Mouse (Mus musculus) CH12.LX (cell line): ENCODE measurements at regions not wholly inside any gene's neighbourhood (a gene's known extent, or its start where the extent isn't known, plus 50 kb on each side); places are given as distances from the start of the nearest gene placed in this dataset.

Experiments
- DNase-seq: peaks from one replicate; pipeline ENCODE4 v3.0.0-alpha.2; 2013; ENCODE audit errors: extremely low read depth
- H3K27ac ChIP-seq: 2 replicates; pipeline ENCODE4 v1.5.1; 2012; ENCODE audit warnings: low read depth, mild to moderate bottlenecking, control low read depth, moderate library complexity; ENCODE audit not compliant: insufficient read depth
- H3K27me3 ChIP-seq: replicated peaks from 2 replicates; pipeline ENCODE3; 2012; ENCODE audit warnings: inconsistent platforms
- H3K36me3 ChIP-seq, 2 experiments: replicated peaks in 1 of 2; 2 replicates each; pipeline versions ENCODE3 to v1.6.1; 2012; ENCODE audit warnings: inconsistent platforms in 1 of 2, low read length in 1 of 2, mild to moderate bottlenecking in 1 of 2, mixed read lengths in 1 of 2, moderate library complexity in 1 of 2; ENCODE audit not compliant: control insufficient read depth in 1 of 2, insufficient read depth in 1 of 2
- H3K4me1 ChIP-seq, 2 experiments: 2 replicates each; pipeline ENCODE4 v1.6.1; 2012; ENCODE audit warnings: inconsistent platforms in 1 of 2, moderate library complexity in 1 of 2; ENCODE audit not compliant: insufficient read depth in 2 of 2, control insufficient read depth in 1 of 2
- H3K4me2 ChIP-seq: 2 replicates; pipeline ENCODE4 v1.6.1; 2012; ENCODE audit warnings: low read depth, mild to moderate bottlenecking, control low read depth; ENCODE audit not compliant: poor library complexity, insufficient read depth, severe bottlenecking
- H3K4me3 ChIP-seq, 3 experiments: fragments of 150-350 bp in 1 of 3; sonication (generic) in 1 of 3; replicated peaks in 1 of 3; 2 replicates each; pipeline versions ENCODE3 to v1.5.1; 2011 to 2012; ENCODE audit warnings: low read depth in 2 of 3, low read length in 2 of 3, mild to moderate bottlenecking in 2 of 3, moderate library complexity in 2 of 3, control low read depth in 1 of 3, improper control_type of control experiment in 1 of 3, inconsistent platforms in 1 of 3, mixed read lengths in 1 of 3; ENCODE audit not compliant: poor library complexity in 1 of 3
- H3K79me2 ChIP-seq: replicated peaks from 2 replicates; pipeline ENCODE4 v1.6.1; 2012; ENCODE audit warnings: mild to moderate bottlenecking, moderate library complexity; ENCODE audit not compliant: control insufficient read depth, poor library complexity, insufficient read depth, severe bottlenecking; ENCODE audit errors: extremely low read depth
- H3K9ac ChIP-seq: 2 replicates; pipeline ENCODE4 v1.6.1; 2012; ENCODE audit warnings: low read depth, mild to moderate bottlenecking, control low read depth, moderate library complexity; ENCODE audit not compliant: insufficient read depth
- H3K9me3 ChIP-seq: replicated peaks from 2 replicates; pipeline ENCODE3; 2012; ENCODE audit warnings: low read length, inconsistent platforms, mixed read lengths
- BHLHE40 ChIP-seq: IDR thresholded peaks from 2 replicates; pipeline ENCODE4 v1.6.1; 2011; ENCODE audit warnings: mild to moderate bottlenecking, low read depth, low read length, improper control_type of control experiment
- CHD1 ChIP-seq: IDR thresholded peaks from 2 replicates; pipeline ENCODE4 v1.6.1; 2012; ENCODE audit warnings: low read depth, low read length, improper control_type of control experiment, inconsistent platforms
- CHD2 ChIP-seq: IDR thresholded peaks from 2 replicates; pipeline ENCODE4 v1.6.1; 2011; ENCODE audit warnings: low read length, improper control_type of control experiment
- ELF1 ChIP-seq: IDR thresholded peaks from 2 replicates; pipeline ENCODE4 v1.6.1; 2014; ENCODE audit warnings: low read depth, mild to moderate bottlenecking, inconsistent platforms, low read length, improper control_type of control experiment
- EP300 ChIP-seq: IDR thresholded peaks from 2 replicates; pipeline ENCODE4 v1.6.1; 2011; ENCODE audit warnings: low read length, improper control_type of control experiment
- IRF4 ChIP-seq: IDR thresholded peaks from 2 replicates; pipeline ENCODE4 v1.6.1; 2014; ENCODE audit warnings: low read depth, mild to moderate bottlenecking, inconsistent platforms, low read length, improper control_type of control experiment
- JUN ChIP-seq: IDR thresholded peaks from 2 replicates; pipeline ENCODE4 v1.6.1; 2011; ENCODE audit warnings: low read depth, mild to moderate bottlenecking, low read length, improper control_type of control experiment, moderate library complexity; ENCODE audit not compliant: insufficient read depth
- KAT2A ChIP-seq: IDR thresholded peaks from 2 replicates; pipeline ENCODE4 v1.6.1; 2012; ENCODE audit warnings: low read length, improper control_type of control experiment, inconsistent platforms; ENCODE audit not compliant: insufficient replicate concordance
- MAFK ChIP-seq: IDR thresholded peaks from 2 replicates; pipeline ENCODE4 v1.6.1; 2011; ENCODE audit warnings: low read length, improper control_type of control experiment; ENCODE audit not compliant: insufficient replicate concordance
- MAX ChIP-seq: IDR thresholded peaks from 2 replicates; pipeline ENCODE4 v1.6.1; 2011; ENCODE audit warnings: low read length, improper control_type of control experiment
- MAZ ChIP-seq: IDR thresholded peaks from 2 replicates; pipeline ENCODE4 v1.6.1; 2012; ENCODE audit warnings: low read depth, mild to moderate bottlenecking, inconsistent platforms, low read length, improper control_type of control experiment, moderate library complexity
- MEF2A ChIP-seq: IDR thresholded peaks from 2 replicates; pipeline ENCODE4 v1.6.1; 2014; ENCODE audit warnings: low read depth, mild to moderate bottlenecking, inconsistent platforms, low read length, improper control_type of control experiment, borderline replicate concordance
- MYC ChIP-seq: IDR thresholded peaks from 2 replicates; pipeline ENCODE4 v1.6.1; 2011; ENCODE audit warnings: low read depth, mild to moderate bottlenecking, improper control_type of control experiment, low read length
- POLR2AphosphoS2 ChIP-seq: IDR thresholded peaks from 2 replicates; pipeline ENCODE4 v1.6.1; 2011; ENCODE audit warnings: low read depth, low read length, improper control_type of control experiment
- RAD21 ChIP-seq: IDR thresholded peaks from 2 replicates; pipeline ENCODE4 v1.6.1; 2011; ENCODE audit warnings: low read depth, mild to moderate bottlenecking, low read length, improper control_type of control experiment, moderate library complexity
- SMC3 ChIP-seq: IDR thresholded peaks from 2 replicates; pipeline ENCODE4 v1.6.1; 2011; ENCODE audit warnings: low read depth, low read length, improper control_type of control experiment
- TBP ChIP-seq: conservative IDR thresholded peaks from 2 replicates; pipeline ENCODE4 v1.6.1; 2011; ENCODE audit warnings: low read depth, low read length, improper control_type of control experiment
- UBTF ChIP-seq: IDR thresholded peaks from 2 replicates; pipeline ENCODE4 v1.6.1; 2012; ENCODE audit warnings: low read depth, mild to moderate bottlenecking, inconsistent platforms, low read length, improper control_type of control experiment, moderate library complexity
- USF2 ChIP-seq: conservative IDR thresholded peaks from 2 replicates; pipeline ENCODE4 v1.6.1; 2011; ENCODE audit warnings: low read depth, low read length, improper control_type of control experiment
- ZMIZ1 ChIP-seq: IDR thresholded peaks from 2 replicates; pipeline ENCODE4 v1.6.1; 2012; ENCODE audit warnings: low read depth, mild to moderate bottlenecking, inconsistent platforms, low read length, improper control_type of control experiment
- dilution Hi-C: fragments of 300-500 bp; cut with MboI; formaldehyde crosslinking; loops from 2 replicates; pipeline ENCODE4 v1.14.3; 2020; ENCODE audit warnings: low sequenced_read_pairs; ENCODE audit not compliant: extremely low pct_unique_long_range_greater_than_20kb, extremely low pct_ligation_motif_present
- in situ Hi-C: fragments of 300-500 bp; cut with MboI; formaldehyde crosslinking; loops from 3 replicates; pipeline ENCODE4 v1.14.3; 2019; ENCODE audit warnings: low sequenced_read_pairs, low pct_ligation_motif_present, low pct_unique_long_range_greater_than_20kb, mixed read lengths

DNA sequence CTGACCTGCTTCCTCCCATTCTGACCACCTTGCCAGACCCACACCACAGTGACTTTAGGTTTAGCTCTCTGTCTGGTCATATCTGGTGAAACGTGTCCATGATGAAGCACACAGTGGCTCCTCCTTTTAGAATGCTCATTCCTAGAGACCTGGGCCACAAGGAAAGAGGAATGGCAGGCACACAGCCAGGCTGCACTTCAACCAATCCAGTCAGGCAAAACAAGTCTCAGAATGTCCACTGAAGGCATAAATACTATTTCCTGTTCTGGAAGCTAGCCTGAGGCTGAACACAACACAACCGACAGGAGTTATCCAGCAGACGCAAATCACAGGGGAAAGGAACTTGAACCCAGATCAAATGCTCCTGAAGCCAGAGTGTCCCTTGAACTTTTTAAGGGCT lies 235.4 kb upstream of the Jarid2 start:
- no peaks in the 10 kb centered on the region for H3K9me3 ChIP-seq
- H3K36me3 ChIP-seq, result no peaks in the 10 kb centered on the region
- H3K4me2 ChIP-seq, result no peak overlapping the region
- in situ Hi-C loops, result no loop called here
- H3K4me1 ChIP-seq, result peaks cover 0 to 36% of the 10 kb centered on the region in 2 experiments; a peak in 2 of 4 replicates
- H3K9ac ChIP-seq, result no peak overlapping the region
- dilution Hi-C loops, result no loop called here
- no peak overlapping the region for H3K27ac ChIP-seq
- no peak for DNase-seq
- TF ChIP-seq MEF2A (no peak), UBTF (no peak), KAT2A (no peak), TBP (no peak), MAFK (no peak)
- TF ChIP-seq, all 38 proteins: peak for 0
- H3K79me2 ChIP-seq, result no peaks in the 10 kb centered on the region
- H3K4me3 ChIP-seq, result no peak overlapping the region
- H3K27me3 ChIP-seq, result no peaks in the 10 kb centered on the region

DNA sequence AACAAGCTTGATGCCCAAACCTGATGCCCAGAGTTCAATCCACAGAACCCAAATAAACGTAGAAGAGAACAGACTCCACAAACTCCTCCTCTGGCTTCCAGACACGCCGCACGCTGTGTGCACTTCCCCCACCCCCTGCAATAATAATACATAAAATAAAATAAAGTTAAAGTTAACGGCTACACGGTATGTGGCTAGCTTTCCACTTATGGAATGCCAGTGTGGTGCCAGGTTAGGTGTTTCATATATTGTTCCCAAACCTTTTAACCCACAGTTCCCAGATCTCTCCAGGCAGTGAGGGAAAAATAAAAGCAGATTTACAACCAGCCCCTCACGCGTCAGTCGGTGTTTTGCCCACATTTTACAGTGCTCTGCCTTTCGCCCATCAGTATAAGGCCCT lies 233.8 kb upstream of the Jarid2 start:
- H3K4me3 ChIP-seq, result no peak overlapping the region
- no peak for DNase-seq
- H3K4me1 ChIP-seq, result peaks cover 0 to 36% of the 10 kb centered on the region in 2 experiments; a peak in 2 of 4 replicates
- no peaks in the 10 kb centered on the region for H3K36me3 ChIP-seq
- in situ Hi-C loops, result no loop called here
- no peak overlapping the region for H3K27ac ChIP-seq
- no peaks in the 10 kb centered on the region for H3K27me3 ChIP-seq
- no peaks in the 10 kb centered on the region for H3K79me2 ChIP-seq
- H3K9ac ChIP-seq, result no peak overlapping the region
- TF ChIP-seq CHD1, result no peak
- no peak for TF ChIP-seq UBTF
- TF ChIP-seq SMC3, result no peak
- TF ChIP-seq EP300, result no peak
- no peak for TF ChIP-seq USF2
- TF ChIP-seq MEF2A, result no peak
- TF ChIP-seq MAZ, result no peak
- TF ChIP-seq POLR2AphosphoS2, result no peak
- no peak for TF ChIP-seq IRF4
- TF ChIP-seq JUN, result no peak
- TF ChIP-seq ELF1, result no peak
- TF ChIP-seq BHLHE40, result no peak
- no peak for TF ChIP-seq CHD2
- no peak for TF ChIP-seq RAD21
- no peak for TF ChIP-seq MAFK
- TF ChIP-seq MAX, result no peak
- TF ChIP-seq ZMIZ1, result no peak
- no peak for TF ChIP-seq MYC
- dilution Hi-C loops, result no loop called here
- H3K4me2 ChIP-seq, result no peak overlapping the region
- no peaks in the 10 kb centered on the region for H3K9me3 ChIP-seq
